Mouse (Mus musculus) hindbrain, embryonic 14.5 days (tissue): ENCODE results near the gene Zfp664. TPM values are rescaled to one million over a fixed set of nuclear protein-coding genes. Genes with fewer than 3 reads are reported as not detected.
A peak's percentile ranks its signal among the peaks of the same experiment; 100 is the strongest.

Source experiments
- ATAC-seq: fragments of 200-750 bp; cut with Nextera tagmentation; 2 replicates; pipeline ENCODE4 v1.8.0; 2017; ENCODE audit warnings: moderate number of reproducible peaks, mild to moderate bottlenecking, moderate TSS enrichment, moderate library complexity; ENCODE audit not compliant: low FRiP score
- DNase-seq: peaks from one replicate; pipeline ENCODE4 v3.0.0-alpha.2; 2015; ENCODE audit warnings: low spot score
- H3K27ac ChIP-seq: fragments of 300-500 bp; sonication (generic); 2 replicates; pipeline ENCODE4 v1.5.1; 2014; ENCODE audit warnings: mild to moderate bottlenecking, moderate library complexity
- H3K27me3 ChIP-seq: fragments of 300-500 bp; sonication (generic); 2 replicates; pipeline ENCODE4 v1.6.1; 2014; ENCODE audit warnings: mild to moderate bottlenecking, low read length, mixed read lengths; ENCODE audit not compliant: control insufficient read depth, insufficient read depth
- H3K36me3 ChIP-seq: fragments of 300-500 bp; sonication (generic); replicated peaks from 2 replicates; pipeline ENCODE4 v1.6.1; 2014; ENCODE audit not compliant: control insufficient read depth, insufficient read depth
- H3K4me1 ChIP-seq: fragments of 300-500 bp; sonication (generic); replicated peaks from 2 replicates; pipeline ENCODE4 v1.6.1; 2014; ENCODE audit warnings: antibody characterized with exemption, low read length, mixed read lengths; ENCODE audit not compliant: control insufficient read depth, insufficient read depth
- H3K4me2 ChIP-seq: fragments of 300-500 bp; sonication (generic); replicated peaks from 2 replicates; pipeline ENCODE4 v1.6.1; 2014; ENCODE audit warnings: mild to moderate bottlenecking, moderate library complexity
- H3K4me3 ChIP-seq: fragments of 300-500 bp; sonication (generic); replicated peaks from 2 replicates; pipeline ENCODE4 v1.5.1; 2014; ENCODE audit warnings: mild to moderate bottlenecking, low read length
- H3K9ac ChIP-seq: fragments of 300-500 bp; sonication (generic); 2 replicates; pipeline ENCODE4 v1.6.1; 2014
- H3K9me3 ChIP-seq: fragments of 300-500 bp; sonication (generic); 2 replicates; pipeline ENCODE4 v1.6.1; 2016; ENCODE audit warnings: low read length; ENCODE audit not compliant: control insufficient read depth
- WGBS: fragments of 180-500 bp; shearing (Covaris S2); extraction: QIAGEN DNeasy Blood & Tissue Kit; methylation state at CpG from one replicate; pipeline ENCODE4 v1.1.7; 2014; 5-methylcytosine and 5-hydroxymethylcytosine counted together
- polyA plus RNA-seq: library from polyadenylated mRNA; unstranded; fragments of >200 nt; fragmentation: Nextera tagmentation; extraction: Ambion mirVana; gene quantifications from 2 replicates; pipeline ENCODE4 v1.2.1, GENCODE M21; 2014

The Zfp664 gene
- polyA plus RNA-seq, 1 experiment from 2014 or later: 76.3 TPM

DNA sequence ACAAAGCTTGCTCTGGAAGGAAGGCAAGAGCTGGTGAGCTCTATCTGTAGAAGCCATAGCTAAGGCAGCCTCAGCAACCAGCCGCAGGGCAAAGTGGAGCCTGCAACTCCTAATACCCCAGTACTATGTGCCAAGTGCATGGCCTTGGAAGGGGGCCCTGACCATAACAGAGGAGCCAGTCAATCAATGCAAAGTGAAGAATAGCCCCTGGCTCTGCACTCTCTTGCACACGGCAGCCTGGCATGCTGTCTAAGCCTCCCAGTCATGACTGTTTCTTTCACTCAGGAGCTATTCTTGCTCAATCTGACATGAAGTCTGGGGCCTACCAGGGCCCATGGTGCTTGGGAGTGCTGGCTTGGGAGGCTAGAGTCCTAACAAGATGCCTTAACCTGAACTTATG, 21.8 kb upstream of the Zfp664 start:
- WGBS: 67% methylated on average over 2 of the region's 2 CpGs
- no peaks in the 10 kb centered on the region for H3K27me3 ChIP-seq
- no peak overlapping the region; the same call in 1 of the 2 replicates for H3K9ac ChIP-seq
- H3K27ac ChIP-seq: no peak overlapping the region
- no peak overlapping the region for H3K4me3 ChIP-seq
- peak; percentile 55; the same call in 1 of the 2 replicates for ATAC-seq
- no peaks in the 10 kb centered on the region for H3K9me3 ChIP-seq
- no peak for DNase-seq
- peaks cover 10% of the 10 kb centered on the region; the same call in 1 of the 2 replicates for H3K4me1 ChIP-seq
- no peak overlapping the region for H3K4me2 ChIP-seq
- H3K36me3 ChIP-seq: peaks cover 36% of the 10 kb centered on the region

- DNase-seq: no peak
- Histone ChIP-seq H3K27ac (no peak overlapping the region), H3K9ac (no peak overlapping the region), H3K4me2 (no peak overlapping the region), H3K4me1 (peaks cover 10% of the 10 kb centered on the region), H3K27me3 (no peaks in the 10 kb centered on the region), H3K36me3 (peaks cover 13% of the 10 kb centered on the region), H3K4me3 (no peak overlapping the region), H3K9me3 (no peaks in the 10 kb centered on the region)
- ATAC-seq: no peak
- 54% methylated on average over 8 of the region's 8 CpGs for WGBS
These were observed 19.1 kb upstream of the Zfp664 start for GRCm38 (mm10) chr5:124843386-124843785.

- no peak for ATAC-seq
- Histone ChIP-seq H3K4me1 (peaks cover 10% of the 10 kb centered on the region), H3K9me3 (no peaks in the 10 kb centered on the region), H3K36me3 (0 out of 2 replicates have a peak, but pooled peaks cover 1% of the 10 kb centered on the region), H3K9ac (no peak overlapping the region), H3K4me2 (no peak overlapping the region), H3K27me3 (no peaks in the 10 kb centered on the region), H3K27ac (no peak overlapping the region), H3K4me3 (no peak overlapping the region)
- DNase-seq: no peak
- 83% methylated on average over 4 of the region's 4 CpGs for WGBS
These were observed 17.6 kb upstream of the Zfp664 start for GRCm38 (mm10) chr5:124844929-124845328.

DNA sequence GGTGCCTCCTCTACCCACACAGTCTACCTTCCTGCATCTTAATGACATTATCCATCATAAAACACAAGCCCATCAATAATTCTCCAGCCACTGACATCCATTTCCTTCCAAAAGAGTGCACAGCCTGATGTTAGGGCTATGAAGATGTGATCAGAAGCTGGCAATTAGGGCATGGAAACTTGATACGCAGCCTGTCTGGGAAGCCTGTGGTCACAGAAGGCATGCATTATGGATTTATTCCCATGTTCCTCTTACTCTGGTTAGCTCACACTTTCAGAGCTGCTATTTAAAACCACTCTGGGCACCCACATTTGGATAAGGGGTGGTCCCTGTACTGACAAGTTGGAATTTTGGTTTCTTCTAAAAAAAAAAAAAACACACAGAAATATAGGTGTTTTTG, 15.5 kb upstream of the Zfp664 start:
- no peak for DNase-seq
- no peak overlapping the region for H3K9ac ChIP-seq
- H3K27ac ChIP-seq: no peak overlapping the region
- no peak for ATAC-seq
- no peaks in the 10 kb centered on the region for H3K36me3 ChIP-seq
- H3K9me3 ChIP-seq: no peaks in the 10 kb centered on the region
- H3K27me3 ChIP-seq: no peaks in the 10 kb centered on the region
- no peak overlapping the region for H3K4me2 ChIP-seq
- WGBS: 68% methylated on average over 1 of the region's 1 CpGs
- H3K4me1 ChIP-seq: peaks cover 10% of the 10 kb centered on the region; the same call in 1 of the 2 replicates
- no peak overlapping the region for H3K4me3 ChIP-seq

DNA sequence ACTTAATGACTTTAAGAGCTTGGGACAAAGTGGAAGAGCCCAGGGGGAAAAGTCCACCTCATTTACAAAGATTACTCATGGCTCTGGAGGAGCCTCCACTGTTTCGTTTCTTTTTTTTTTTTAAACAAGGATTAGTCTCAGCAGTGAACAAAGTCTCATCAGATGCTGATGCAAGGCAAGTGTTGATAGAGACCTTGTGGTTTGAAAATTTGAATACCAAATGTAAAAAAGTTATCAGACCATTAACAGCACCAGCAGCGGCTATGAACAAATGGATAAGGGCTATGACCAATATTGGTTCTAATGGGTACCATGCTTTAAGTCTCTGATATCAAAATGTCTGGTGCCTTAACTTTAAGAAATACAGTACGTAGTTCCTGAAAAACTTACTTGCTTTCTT, 13.5 kb upstream of the Zfp664 start:
- 85% methylated on average over 3 of the region's 3 CpGs for WGBS
- H3K27ac ChIP-seq: no peak overlapping the region
- H3K4me3 ChIP-seq: no peak overlapping the region

GRCm38 (mm10) chr5:124851572-124851971, 10.9 kb upstream of the Zfp664 start:
- H3K27ac ChIP-seq: no peak overlapping the region
- no peak overlapping the region for H3K4me3 ChIP-seq
- ATAC-seq (no peak), DNase-seq (no peak)
- no peaks in the 10 kb centered on the region for H3K9me3 ChIP-seq
- WGBS: 54% methylated on average over 4 of the region's 4 CpGs
- H3K4me2 ChIP-seq: no peak overlapping the region
- H3K36me3 ChIP-seq: no peaks in the 10 kb centered on the region
- no peaks in the 10 kb centered on the region for H3K27me3 ChIP-seq
- H3K4me1 ChIP-seq: no peaks in the 10 kb centered on the region; the same call in 1 of the 2 replicates
- no peak overlapping the region for H3K9ac ChIP-seq

More for the DNA sequence above, 13.5 kb upstream of the Zfp664 start:
- Histone ChIP-seq H3K4me1 (no peaks in the 10 kb centered on the region; the same call in 1 of the 2 replicates), H3K36me3 (no peaks in the 10 kb centered on the region), H3K9ac (no peak overlapping the region), H3K9me3 (no peaks in the 10 kb centered on the region), H3K27me3 (no peaks in the 10 kb centered on the region), H3K4me2 (no peak overlapping the region)
- DNase-seq (no peak), ATAC-seq (no peak)

- WGBS: 47% methylated on average over 2 of the region's 2 CpGs
- Histone ChIP-seq H3K9me3 (no peaks in the 10 kb centered on the region), H3K27ac (no peak overlapping the region), H3K4me2 (no peak overlapping the region), H3K9ac (no peak overlapping the region), H3K27me3 (no peaks in the 10 kb centered on the region), H3K4me1 (no peaks in the 10 kb centered on the region), H3K36me3 (no peaks in the 10 kb centered on the region), H3K4me3 (no peak overlapping the region)
- DNase-seq: no peak
- no peak for ATAC-seq
These were observed 10.2 kb upstream of the Zfp664 start for GRCm38 (mm10) chr5:124852294-124852693.

DNA sequence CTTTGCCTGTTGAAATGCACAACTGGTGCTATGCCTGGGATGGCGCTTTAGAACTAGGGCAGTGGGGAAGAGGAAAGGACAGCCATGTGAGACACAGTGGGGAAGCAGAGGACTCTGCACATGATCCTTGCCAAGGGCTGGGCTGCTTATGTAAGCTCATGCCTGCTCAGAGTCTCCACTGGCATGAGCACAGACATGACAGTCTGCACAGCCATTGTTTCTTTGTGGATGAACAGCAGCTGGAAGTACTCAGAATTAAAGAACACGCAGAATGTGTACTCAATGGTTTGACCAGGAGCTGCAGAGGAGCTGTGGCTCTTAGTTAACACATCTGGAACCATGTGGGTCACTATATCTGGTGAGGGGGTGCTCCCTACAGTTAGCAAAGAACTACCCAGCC, 9.4 kb upstream of the Zfp664 start:
- H3K4me1 ChIP-seq: no peaks in the 10 kb centered on the region
- H3K9me3 ChIP-seq: no peaks in the 10 kb centered on the region
- WGBS: 90% methylated on average over 2 of the region's 2 CpGs
- H3K27ac ChIP-seq: no peak overlapping the region
- H3K4me3 ChIP-seq: no peak overlapping the region
- no peak overlapping the region for H3K4me2 ChIP-seq
- H3K27me3 ChIP-seq: no peaks in the 10 kb centered on the region
- DNase-seq (no peak), ATAC-seq (no peak)
- no peak overlapping the region for H3K9ac ChIP-seq
- H3K36me3 ChIP-seq: no peaks in the 10 kb centered on the region

DNA sequence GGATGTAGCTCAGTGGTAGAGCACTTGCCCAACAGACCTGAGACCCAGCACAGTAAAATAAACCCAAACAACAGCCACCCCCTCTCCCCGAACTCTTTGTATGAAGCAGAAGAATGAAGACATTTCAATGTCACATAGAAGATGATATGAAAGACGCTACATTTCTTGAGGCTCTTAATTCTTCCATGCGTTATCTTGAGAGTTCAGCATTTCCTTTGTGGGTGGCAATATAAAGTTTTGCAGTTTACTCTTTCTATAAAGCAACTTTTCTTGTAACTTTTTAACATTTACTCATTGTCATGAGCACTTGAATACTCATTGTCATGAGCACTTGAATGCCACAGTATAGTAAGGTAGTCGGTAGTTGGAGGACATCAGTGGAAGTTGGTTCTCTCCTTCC, 8.3 kb upstream of the Zfp664 start:
- Histone ChIP-seq H3K36me3 (no peaks in the 10 kb centered on the region), H3K4me2 (no peak overlapping the region), H3K9me3 (no peaks in the 10 kb centered on the region), H3K4me1 (no peaks in the 10 kb centered on the region), H3K27ac (no peak overlapping the region), H3K27me3 (no peaks in the 10 kb centered on the region), H3K4me3 (no peak overlapping the region), H3K9ac (no peak overlapping the region)
- no peak for ATAC-seq
- no peak for DNase-seq
- 95% methylated on average over 4 of the region's 4 CpGs for WGBS

GRCm38 (mm10) chr5:124860013-124860412, 2.5 kb upstream of the Zfp664 start:
- H3K27ac ChIP-seq: no peak overlapping the region
- no peak for DNase-seq
- H3K4me1 ChIP-seq: peaks cover 26% of the 10 kb centered on the region
- 12% methylated on average over 5 of the region's 5 CpGs for WGBS
- H3K36me3 ChIP-seq: no peaks in the 10 kb centered on the region
- H3K4me3 ChIP-seq: peak overlapping the region; percentile 96
- 0 out of 2 replicates have a peak overlapping the region, but pooled peaks have one; percentile 24 for H3K9ac ChIP-seq
- no peaks in the 10 kb centered on the region for H3K9me3 ChIP-seq
- H3K27me3 ChIP-seq: 0 out of 2 replicates have a peak, but pooled peaks cover 3% of the 10 kb centered on the region
- no peak for ATAC-seq
- peak overlapping the region; percentile 72 for H3K4me2 ChIP-seq
